Mouse (Mus musculus) gastrocnemius, adult 18-20 months (tissue): Measurements from ENCODE around the gene Kcnb1. TPM values are rescaled to one million over a fixed set of nuclear protein-coding genes. Genes with fewer than 3 reads are reported as not detected.

Experiments used
- DNase-seq: peaks from one replicate; pipeline ENCODE4 v3.0.0; 2021; ENCODE audit warnings: low spot score
- total RNA-seq, 2 experiments: library from RNA; stranded (reverse); gene quantifications; 2 replicates each; pipeline ENCODE4 v1.2.3; 2021

Gene Kcnb1
- total RNA-seq, 2 experiments from 2014 or later: 22.2 to 25.8 TPM

- DNase-seq: peak; percentile 28
Observed at GRCm38 (mm10) chr2:167167515-167168212, 22.3 kb downstream of the Kcnb1 start.

GRCm38 (mm10) chr2:167163600-167163999, 26.4 kb downstream of the Kcnb1 start:
- DNase-seq: no peak

DNA sequence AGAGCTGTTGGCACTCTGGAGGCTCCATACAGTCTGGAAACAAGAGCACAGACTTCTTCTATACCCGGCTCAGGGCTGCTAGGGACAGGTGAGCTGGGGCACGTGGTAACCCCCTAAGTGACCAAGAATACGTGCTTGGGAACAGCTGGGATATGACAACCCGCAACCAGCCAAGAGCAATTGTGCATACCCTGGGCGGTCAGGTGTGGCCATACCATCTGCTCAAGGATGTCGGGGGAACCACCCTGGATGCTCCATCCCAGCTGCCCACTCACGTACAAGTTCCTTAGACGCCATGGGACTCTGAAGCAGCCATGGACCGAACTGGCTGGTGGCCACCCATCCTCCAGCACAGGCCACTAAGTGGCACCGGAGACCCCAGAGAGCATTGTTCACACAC, 26.8 kb downstream of the Kcnb1 start:
- DNase-seq: no peak

DNA sequence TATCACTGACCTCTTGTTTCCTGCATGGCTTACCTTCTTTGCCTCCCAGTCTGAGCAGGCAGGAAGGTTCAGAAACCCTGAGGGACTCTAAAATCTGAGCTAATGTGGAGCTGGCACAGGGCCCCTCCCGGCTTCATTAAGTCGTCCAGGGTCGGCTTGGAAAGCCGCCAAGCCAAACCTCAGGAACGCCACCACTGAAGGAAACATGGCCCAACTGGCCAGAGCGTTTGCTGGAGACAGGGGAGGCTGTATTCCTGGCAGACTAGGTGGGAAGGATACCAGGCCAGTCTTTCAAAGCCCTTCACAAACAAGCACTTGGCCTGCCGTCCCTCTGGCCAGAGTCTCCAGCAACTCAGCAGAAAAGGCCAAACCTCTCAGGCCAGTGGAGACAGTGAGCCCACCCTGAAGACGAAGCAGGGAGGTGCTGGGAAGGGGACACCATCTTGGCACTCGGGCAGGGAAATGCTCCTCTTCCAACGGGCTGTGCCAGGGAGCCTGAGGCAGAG, 27.4 kb downstream of the Kcnb1 start:
- DNase-seq: no peak

- DNase-seq: no peak
Observed at GRCm38 (mm10) chr2:167159721-167160120, 30.2 kb downstream of the Kcnb1 start.

- DNase-seq: no peak
Observed at GRCm38 (mm10) chr2:167158780-167159179, 31.2 kb downstream of the Kcnb1 start.

GRCm38 (mm10) chr2:167156118-167156715, 33.7 kb downstream of the Kcnb1 start:
- DNase-seq: no peak

- no peak for DNase-seq
Observed at GRCm38 (mm10) chr2:167155541-167155973, 34.4 kb downstream of the Kcnb1 start.

GRCm38 (mm10) chr2:167150880-167151279, 39.1 kb downstream of the Kcnb1 start:
- no peak for DNase-seq

- no peak for DNase-seq
Observed at GRCm38 (mm10) chr2:167150135-167150534, 39.8 kb downstream of the Kcnb1 start.

GRCm38 (mm10) chr2:167149035-167149434, 40.9 kb downstream of the Kcnb1 start:
- DNase-seq: no peak

- peak; percentile 15 for DNase-seq
Observed at GRCm38 (mm10) chr2:167147708-167148107, 42.2 kb downstream of the Kcnb1 start.

GRCm38 (mm10) chr2:167145904-167146303, 44.1 kb downstream of the Kcnb1 start:
- DNase-seq: no peak

DNA sequence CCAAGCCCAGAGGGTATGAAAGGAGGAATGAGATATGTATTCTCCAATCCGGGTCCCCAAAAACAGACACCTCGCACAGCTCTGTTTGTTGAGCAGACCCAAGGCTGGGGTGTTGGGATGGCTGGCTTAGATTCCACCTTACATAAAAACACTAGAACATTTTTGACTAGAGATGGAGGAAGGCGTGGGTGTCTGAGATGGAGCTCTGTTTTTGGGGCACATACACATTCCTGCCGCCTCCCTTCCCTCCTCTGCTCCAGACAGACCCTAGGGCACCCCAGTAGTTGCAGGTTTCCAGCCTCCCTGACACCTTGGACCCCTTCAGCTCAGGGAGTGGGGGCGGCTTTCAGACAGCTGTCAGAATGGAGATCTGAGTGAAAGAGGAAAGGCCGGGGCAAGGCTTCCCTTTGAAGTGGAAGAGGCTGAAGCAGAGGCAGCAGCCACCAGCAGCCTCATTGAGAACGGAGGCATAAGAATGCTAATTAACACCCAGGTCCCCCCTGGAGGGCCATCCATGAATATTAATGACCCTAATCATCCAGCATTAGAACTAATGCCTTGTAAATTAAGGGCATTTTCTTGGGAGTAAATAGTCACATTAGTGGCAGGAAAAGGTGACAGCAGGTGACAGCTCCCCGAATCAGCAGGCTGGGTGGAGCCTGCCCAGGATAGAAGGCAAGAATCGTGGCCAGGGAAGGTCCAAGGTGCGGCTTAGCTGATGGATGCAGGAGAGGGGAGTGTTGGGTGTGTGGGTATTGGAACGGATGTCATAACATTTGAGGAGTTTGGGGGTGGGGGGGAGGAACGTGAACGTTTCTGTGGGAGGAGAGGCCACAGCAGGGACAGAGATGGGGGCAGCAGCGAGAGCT, 45.3 kb downstream of the Kcnb1 start:
- no peak for DNase-seq

GRCm38 (mm10) chr2:167143914-167144313, 46.0 kb downstream of the Kcnb1 start:
- no peak for DNase-seq

- DNase-seq: no peak
Observed at GRCm38 (mm10) chr2:167142282-167142681, 47.7 kb downstream of the Kcnb1 start.

DNA sequence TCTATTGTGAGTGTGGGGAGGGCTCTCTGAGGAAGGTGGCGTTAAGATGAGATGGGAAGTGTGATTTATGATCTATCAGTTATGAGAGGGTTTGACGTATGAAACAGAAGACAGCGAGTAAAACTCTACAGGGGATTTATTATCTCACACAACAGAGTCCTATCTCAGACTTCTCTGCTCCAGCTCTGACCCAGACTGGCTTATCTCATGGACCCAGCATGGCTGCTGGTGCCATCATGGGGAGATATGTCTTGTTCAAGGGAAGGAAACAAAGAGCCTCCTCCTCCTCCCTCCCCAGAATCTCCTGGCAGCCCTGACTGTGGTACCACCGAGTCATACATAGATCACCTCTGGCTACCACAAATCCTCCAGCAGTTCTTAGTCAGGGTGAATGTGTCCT, 48.1 kb downstream of the Kcnb1 start:
- DNase-seq: no peak

DNA sequence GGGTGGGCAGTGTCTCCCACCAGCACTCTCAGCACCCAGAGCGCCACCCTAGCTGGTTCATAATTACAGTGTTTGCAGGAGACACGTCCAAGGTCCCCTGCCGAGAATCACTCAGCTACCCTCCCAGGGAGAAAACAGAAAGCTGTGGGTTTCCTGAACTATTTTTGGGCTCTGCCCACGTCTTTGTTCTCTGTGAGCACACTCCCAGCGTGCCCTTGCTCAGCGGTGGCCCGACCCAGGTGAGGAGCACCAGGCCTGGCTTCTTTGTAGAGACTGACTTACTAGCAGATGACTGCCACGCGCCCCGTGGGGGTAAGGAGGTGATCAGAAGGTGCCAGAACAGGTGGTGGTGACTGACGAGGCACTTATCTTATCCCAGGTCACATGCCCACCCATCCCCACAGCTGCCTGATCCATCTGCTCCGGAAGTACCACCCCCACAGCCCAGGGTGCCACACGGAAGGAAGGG, 50.1 kb downstream of the Kcnb1 start:
- DNase-seq: no peak

- DNase-seq: no peak
Observed at GRCm38 (mm10) chr2:167138611-167139010, 51.3 kb downstream of the Kcnb1 start.

- no peak for DNase-seq
Observed at GRCm38 (mm10) chr2:167136909-167137308, 53.0 kb downstream of the Kcnb1 start.

GRCm38 (mm10) chr2:167132041-167132440, 57.9 kb downstream of the Kcnb1 start:
- no peak for DNase-seq
